Mouse (Mus musculus) lung, adult 2 months (tissue): ENCODE measurements around the gene Ptpn9.

ENCODE experiments used
- CTCF ChIP-seq: fragments of 200-500 bp; IDR thresholded peaks from 2 replicates; pipeline ENCODE4 v1.5.1; 2011; ENCODE audit warnings: mild to moderate bottlenecking, low read length, control low read depth; ENCODE audit not compliant: insufficient read depth
- POLR2A ChIP-seq: fragments of 200-500 bp; IDR thresholded peaks from 2 replicates; pipeline ENCODE4 v1.6.1; 2011; ENCODE audit warnings: low read depth, mild to moderate bottlenecking, control low read depth, low read length, borderline replicate concordance; ENCODE audit errors: extremely low read depth

GRCm38 (mm10) chr9:56958689-56959088 is 36.0 kb upstream of the Ptpn9 start:
- TF ChIP-seq CTCF, result no peak
- TF ChIP-seq POLR2A, result no peak
